Mouse (Mus musculus) frontal cortex, postnatal 14 days (tissue): ENCODE results near the gene Retn.

ENCODE experiments used
- DNase-seq, 2 experiments: peaks; one replicate each; pipeline ENCODE4 v3.0.0; 2022; ENCODE audit warnings: low spot score in 2 of 2

The Retn gene

GRCm38 (mm10) chr8:3655526-3655925 lies at the start of gene Retn:
TSS of gene Retn (plus strand) at chr8:3655770.
- DNase-seq, result no peak

GRCm38 (mm10) chr8:3606593-3606992 lies 49.0 kb upstream of the Retn start:
- no peak for DNase-seq

GRCm38 (mm10) chr8:3607822-3608221 lies 47.7 kb upstream of the Retn start:
- no peak for DNase-seq

GRCm38 (mm10) chr8:3609046-3609815 lies 46.3 kb upstream of the Retn start:
- DNase-seq, result no peak

GRCm38 (mm10) chr8:3609816-3610150 lies 45.8 kb upstream of the Retn start:
- no peak for DNase-seq

GRCm38 (mm10) chr8:3621199-3621970 lies 34.2 kb upstream of the Retn start, which contains the start of the genes Xab2 and Pet100:
TSS of gene Xab2 (minus strand) at chr8:3621316.
TSS of gene Pet100 (plus strand) at chr8:3621548.
- peak; percentile 99 for DNase-seq

GRCm38 (mm10) chr8:3622119-3622518 lies 33.5 kb upstream of the Retn start:
- DNase-seq, result no peak

GRCm38 (mm10) chr8:3625445-3625844 lies 30.1 kb upstream of the Retn start, which contains the start of gene Pcp2:
TSS of gene Pcp2 (minus strand) at chr8:3625545.
- no peak for DNase-seq

GRCm38 (mm10) chr8:3626971-3627370 lies 28.6 kb upstream of the Retn start:
- DNase-seq, result no peak

GRCm38 (mm10) chr8:3628014-3628413 lies 27.6 kb upstream of the Retn start:
- no peak for DNase-seq

- DNase-seq, result no peak
Measured at GRCm38 (mm10) chr8:3630647-3631477, 24.7 kb upstream of the Retn start, which contains the start of gene Stxbp2. TSS of gene Stxbp2 (plus strand) at chr8:3630955.

GRCm38 (mm10) chr8:3631478-3631875 lies 24.1 kb upstream of the Retn start:
- no peak for DNase-seq

- no peak for DNase-seq
Measured at GRCm38 (mm10) chr8:3645804-3646203, 9.8 kb upstream of the Retn start.

GRCm38 (mm10) chr8:3646824-3647531 lies 8.6 kb upstream of the Retn start:
- DNase-seq, result no peak

- no peak for DNase-seq
Measured at GRCm38 (mm10) chr8:3647561-3647960, 8.0 kb upstream of the Retn start.

- DNase-seq, result no peak
Measured at GRCm38 (mm10) chr8:3648268-3648667, 7.3 kb upstream of the Retn start.

GRCm38 (mm10) chr8:3648990-3649389 lies 6.6 kb upstream of the Retn start:
- no peak for DNase-seq

- no peak for DNase-seq
Measured at GRCm38 (mm10) chr8:3652845-3653244, 2.7 kb upstream of the Retn start.

- DNase-seq, result no peak
Measured at GRCm38 (mm10) chr8:3654726-3655508, 653 bp upstream of the Retn start.

- DNase-seq, result peak; percentile 42 to 49
Measured at GRCm38 (mm10) chr8:3656725-3657381, 1.3 kb downstream of the Retn start.
